Comparison of ENCODE assay signal across 26 mouse cellular contexts in genomic region chr9:16342577-16342976, GRCm38 (mm10).
"Had no signal": no experiment of that assay in that cellular context is flagged by ENCODE, and none has a peak within 500 bp of the region (broad histone marks: within the 10 kb centered on the region; RNA-seq: fewer than 3 reads in every experiment).

No protein-coding gene starts in this region.

- DNase-seq: gastrocnemius, adult 2 months; gastrocnemius, postnatal 10 days; gastrocnemius, postnatal 25 days; heart, adult 18-20 months; heart, postnatal 10 days; heart, postnatal 4 days; kidney, adult 11 months; kidney, adult 2 months; kidney, adult 9 months; kidney, postnatal 14 days; kidney, postnatal 4 days; left cerebral cortex, postnatal 4 days had no signal

- H3K36me3 ChIP-seq: heart, embryonic 10.5 days; heart, embryonic 12.5 days; hindbrain, embryonic 10.5 days; hindbrain, embryonic 13.5 days; hindbrain, embryonic 15.5 days; kidney, embryonic 15.5 days; limb, embryonic 13.5 days; limb, embryonic 15.5 days; liver, embryonic 15.5 days had no signal

- H3K4me3 ChIP-seq: gastrocnemius, adult 2 months; heart, embryonic 10.5 days; heart, embryonic 12.5 days; hindbrain, embryonic 10.5 days; hindbrain, embryonic 13.5 days; hindbrain, embryonic 15.5 days; kidney, embryonic 15.5 days; layer of hippocampus, adult 2 months; left cerebral cortex, adult 2 months; limb, embryonic 13.5 days; limb, embryonic 15.5 days; liver, embryonic 15.5 days had no signal

- H3K9ac ChIP-seq: heart, embryonic 12.5 days; hindbrain, embryonic 13.5 days; hindbrain, embryonic 15.5 days; kidney, embryonic 15.5 days; limb, embryonic 13.5 days; limb, embryonic 15.5 days; liver, embryonic 15.5 days had no signal

- H3K4me1 ChIP-seq: hindbrain, embryonic 10.5 days; kidney, embryonic 15.5 days; limb, embryonic 13.5 days; limb, embryonic 15.5 days; liver, embryonic 15.5 days had no signal

- H3K9me3 ChIP-seq: heart, embryonic 10.5 days; heart, embryonic 12.5 days; hindbrain, embryonic 10.5 days; hindbrain, embryonic 13.5 days; hindbrain, embryonic 15.5 days; kidney, embryonic 15.5 days; limb, embryonic 13.5 days; limb, embryonic 15.5 days; liver, embryonic 15.5 days had no signal

- H3K27me3 ChIP-seq: hindbrain, embryonic 13.5 days; hindbrain, embryonic 15.5 days; kidney, embryonic 15.5 days; limb, embryonic 13.5 days; limb, embryonic 15.5 days; liver, embryonic 15.5 days had no signal

- H3K27ac ChIP-seq: gastrocnemius, adult 2 months; heart, embryonic 10.5 days; hindbrain, embryonic 10.5 days; hindbrain, embryonic 13.5 days; hindbrain, embryonic 15.5 days; hindbrain, postnatal 0 days; kidney, embryonic 15.5 days; kidney, postnatal 0 days; layer of hippocampus, adult 2 months; left cerebral cortex, adult 2 months; limb, embryonic 13.5 days; limb, embryonic 15.5 days; liver, embryonic 15.5 days had no signal

- H3K4me2 ChIP-seq: heart, embryonic 12.5 days; hindbrain, embryonic 13.5 days; hindbrain, embryonic 15.5 days; kidney, embryonic 15.5 days; limb, embryonic 13.5 days; limb, embryonic 15.5 days; liver, embryonic 15.5 days had no signal

- ATAC-seq: hindbrain, postnatal 0 days; intestine, embryonic 16.5 days had no signal
